Mouse (Mus musculus) ES-Bruce4 (cell line): ENCODE measurements at regions not wholly inside any gene's neighbourhood (a gene's known extent, or its start where the extent isn't known, plus 50 kb on each side); places are given as distances from the start of the nearest gene placed in this dataset.

Experiments used
- H3K27ac ChIP-seq: 2 replicates; pipeline ENCODE4 v1.5.1; 2012; ENCODE audit warnings: low read length, inconsistent platforms; ENCODE audit not compliant: insufficient read depth
- H3K27me3 ChIP-seq: 2 replicates; pipeline ENCODE4 v1.6.1; 2012; ENCODE audit warnings: mild to moderate bottlenecking, low read length, inconsistent platforms; ENCODE audit not compliant: control insufficient read depth, poor library complexity, insufficient read depth, severe bottlenecking
- H3K36me3 ChIP-seq: 2 replicates; pipeline ENCODE4 v1.6.1; 2012; ENCODE audit warnings: inconsistent platforms, mild to moderate bottlenecking, low read length, moderate library complexity; ENCODE audit not compliant: control insufficient read depth, poor library complexity, insufficient read depth, severe bottlenecking
- H3K4me1 ChIP-seq: one replicate; pipeline ENCODE4 v1.8.1; 2011; ENCODE audit warnings: low read length; ENCODE audit not compliant: control insufficient read depth, insufficient read depth
- H3K4me3 ChIP-seq: 2 replicates; pipeline ENCODE4 v1.5.1; 2011; ENCODE audit warnings: low read depth, mild to moderate bottlenecking, low read length
- H3K9ac ChIP-seq: 2 replicates; pipeline ENCODE4 v1.6.1; 2012; ENCODE audit warnings: low read depth, mild to moderate bottlenecking, inconsistent platforms; ENCODE audit not compliant: poor library complexity, severe bottlenecking
- H3K9me3 ChIP-seq: replicated peaks from 2 replicates; pipeline ENCODE4 v1.6.1; 2012; ENCODE audit warnings: mild to moderate bottlenecking, low read length, inconsistent platforms; ENCODE audit not compliant: control insufficient read depth, poor library complexity, insufficient read depth, severe bottlenecking
- CTCF ChIP-seq: IDR thresholded peaks from one replicate; pipeline ENCODE4 v1.8.1; 2011; ENCODE audit warnings: low read depth, low read length
- EP300 ChIP-seq: IDR thresholded peaks from 2 replicates; pipeline ENCODE4 v1.6.1; 2011; ENCODE audit warnings: low read depth, low read length; ENCODE audit not compliant: insufficient read depth
- POLR2A ChIP-seq: IDR thresholded peaks from one replicate; pipeline ENCODE4 v1.8.1; 2011; ENCODE audit warnings: low read length; ENCODE audit not compliant: insufficient read depth

DNA sequence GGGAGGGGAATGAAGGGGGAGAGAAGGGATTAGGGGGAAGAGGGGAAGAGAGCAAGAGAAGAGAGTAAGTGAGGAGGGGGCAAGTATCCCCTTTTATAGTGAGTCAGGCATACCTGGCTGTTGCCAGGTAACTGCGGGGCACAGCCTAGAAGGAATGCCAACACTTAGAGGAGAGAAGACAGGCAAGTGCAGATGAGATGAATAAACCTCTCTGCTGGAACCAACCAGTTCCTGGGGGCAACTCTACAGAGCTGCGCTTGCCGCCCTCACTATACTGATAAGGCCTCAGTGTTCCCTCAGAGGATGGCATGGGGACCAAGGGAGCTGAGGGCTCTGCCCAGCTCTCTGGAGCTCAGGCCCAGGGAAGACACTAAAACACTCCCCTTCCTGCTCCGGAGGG lies 192.2 kb downstream of the Opa1 start:
- Histone ChIP-seq H3K4me1 (peaks cover 13% of the 10 kb centered on the region), H3K36me3 (no peaks in the 10 kb centered on the region), H3K9me3 (no peaks in the 10 kb centered on the region), H3K27me3 (no peaks in the 10 kb centered on the region), H3K9ac (0 out of 2 replicates have a peak overlapping the region, but pooled peaks have one; percentile 43), H3K27ac (peak overlapping the region; percentile 59), H3K4me3 (no peak overlapping the region)
- no peak for TF ChIP-seq CTCF
- TF ChIP-seq POLR2A = no peak
- no peak for TF ChIP-seq EP300

DNA sequence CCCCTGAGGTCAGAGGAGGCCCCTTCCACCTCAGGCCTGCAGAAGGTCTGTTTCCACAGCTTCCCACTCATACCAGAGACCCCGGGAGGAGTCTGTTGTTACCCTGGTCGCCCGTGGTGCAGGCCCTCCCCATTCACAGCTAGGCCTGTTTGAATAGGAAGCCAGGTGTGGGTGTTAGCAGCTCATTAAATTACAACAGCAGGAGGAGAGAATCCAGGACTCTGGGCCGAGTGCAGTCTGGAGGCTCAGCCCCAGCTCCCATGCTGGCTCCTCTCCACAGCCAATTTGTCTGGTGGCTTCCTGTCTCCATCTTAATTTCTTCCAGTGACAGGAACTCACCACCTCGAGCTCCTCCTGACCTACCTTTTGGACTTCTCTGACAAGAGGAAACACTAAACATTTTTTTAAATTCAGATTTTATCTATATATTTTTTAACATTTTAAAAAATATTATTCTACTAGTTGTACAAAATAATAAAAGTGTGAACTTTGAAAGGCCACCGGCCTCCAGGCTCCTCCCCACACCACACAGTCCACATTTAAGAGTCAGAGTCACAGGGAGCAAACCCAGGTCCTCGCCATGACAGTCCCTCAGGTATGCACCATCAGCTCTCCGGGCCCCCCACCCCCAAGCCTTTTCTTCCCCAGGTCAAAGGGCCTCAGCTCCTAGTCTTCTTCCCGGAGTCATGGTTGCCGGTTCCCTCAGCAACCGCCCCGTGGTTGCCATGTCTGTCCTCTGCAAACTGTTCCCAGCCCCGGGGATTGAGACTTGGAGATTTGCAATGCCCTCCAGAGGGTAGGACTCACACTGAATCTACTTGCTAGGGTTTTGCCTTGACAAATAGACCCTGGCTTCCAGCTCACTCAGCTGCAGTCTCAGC lies 192.8 kb downstream of the Opa1 start:
- Histone ChIP-seq H3K4me3 (no peak overlapping the region), H3K27ac (peak overlapping the region; percentile 59), H3K4me1 (peaks cover 13% of the 10 kb centered on the region), H3K9me3 (no peaks in the 10 kb centered on the region), H3K27me3 (no peaks in the 10 kb centered on the region), H3K9ac (peak overlapping the region; percentile 43; the same call in 1 of the 2 replicates), H3K36me3 (no peaks in the 10 kb centered on the region)
- TF ChIP-seq EP300 = no peak
- no peak for TF ChIP-seq CTCF
- TF ChIP-seq POLR2A = no peak

DNA sequence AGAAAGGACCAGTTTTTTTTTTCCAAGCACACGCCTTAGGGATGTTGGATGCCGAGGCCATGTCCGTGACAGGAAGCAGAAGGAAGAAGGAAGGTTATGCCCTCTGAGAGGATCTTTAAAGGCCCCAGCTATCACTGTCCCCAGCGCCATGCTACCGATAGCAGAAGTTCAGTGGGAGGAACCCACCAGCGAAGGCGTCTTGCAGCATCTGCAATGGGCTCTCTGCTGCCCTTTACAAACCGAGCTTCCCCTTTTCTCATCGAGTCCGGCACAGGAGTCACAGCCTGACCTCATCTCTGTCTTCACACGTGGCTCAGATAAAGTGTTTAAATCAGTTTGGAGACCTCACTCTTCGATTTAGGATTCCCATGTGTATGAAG lies 193.5 kb downstream of the Opa1 start:
- Histone ChIP-seq H3K4me3 (peak overlapping the region; percentile 5; the same call in 1 of the 2 replicates), H3K27ac (no peak overlapping the region), H3K9ac (peak overlapping the region; percentile 9; the same call in 1 of the 2 replicates), H3K4me1 (peaks cover 13% of the 10 kb centered on the region), H3K27me3 (no peaks in the 10 kb centered on the region), H3K36me3 (no peaks in the 10 kb centered on the region), H3K9me3 (no peaks in the 10 kb centered on the region)
- no peak for TF ChIP-seq EP300
- no peak for TF ChIP-seq POLR2A
- TF ChIP-seq CTCF = no peak

DNA sequence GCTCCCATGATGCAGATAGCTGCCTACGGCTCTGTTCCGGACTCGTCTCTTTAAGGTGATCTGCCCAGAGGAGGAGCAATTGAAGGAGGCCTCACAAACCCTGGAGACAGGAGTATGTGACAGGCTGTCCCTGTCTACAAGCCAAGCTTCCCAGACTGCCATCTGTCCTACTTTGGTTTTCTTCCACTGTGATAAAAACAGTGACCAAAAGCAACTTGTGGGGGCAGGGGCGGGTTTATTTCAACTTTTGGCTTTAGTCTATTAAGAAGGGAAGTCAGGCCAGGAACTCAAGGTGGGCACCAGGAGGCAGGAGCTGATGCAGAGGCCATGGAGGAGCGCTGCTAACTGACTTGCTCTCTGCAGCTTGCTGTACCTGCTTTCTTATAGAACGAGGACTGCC lies 193.9 kb downstream of the Opa1 start:
- Histone ChIP-seq H3K27ac (no peak overlapping the region), H3K4me1 (peaks cover 13% of the 10 kb centered on the region), H3K9me3 (no peaks in the 10 kb centered on the region), H3K27me3 (no peaks in the 10 kb centered on the region), H3K36me3 (no peaks in the 10 kb centered on the region), H3K9ac (no peak overlapping the region), H3K4me3 (no peak overlapping the region)
- TF ChIP-seq POLR2A (no peak), CTCF (no peak), EP300 (no peak)

DNA sequence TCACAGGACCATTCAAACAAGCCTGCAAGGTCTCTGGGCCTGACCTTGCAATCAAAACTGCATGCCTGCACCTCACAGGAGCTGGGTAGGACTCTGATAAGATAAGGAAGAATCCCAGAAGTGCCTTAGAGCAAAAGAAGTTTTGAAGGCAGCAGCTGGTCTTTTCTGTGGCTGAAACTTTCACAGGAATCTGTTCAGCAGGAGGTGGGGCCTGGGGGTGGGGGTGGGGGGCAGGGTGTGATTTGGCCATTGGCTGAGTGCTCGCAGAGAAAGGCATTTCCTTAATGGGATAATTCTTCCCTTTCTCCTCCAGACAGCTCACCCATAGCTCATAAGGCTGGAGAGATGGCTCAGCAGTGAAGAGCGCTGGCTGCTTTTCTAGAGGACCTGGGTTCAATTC lies 195.8 kb downstream of the Opa1 start:
- no peak overlapping the region for H3K9ac ChIP-seq

DNA sequence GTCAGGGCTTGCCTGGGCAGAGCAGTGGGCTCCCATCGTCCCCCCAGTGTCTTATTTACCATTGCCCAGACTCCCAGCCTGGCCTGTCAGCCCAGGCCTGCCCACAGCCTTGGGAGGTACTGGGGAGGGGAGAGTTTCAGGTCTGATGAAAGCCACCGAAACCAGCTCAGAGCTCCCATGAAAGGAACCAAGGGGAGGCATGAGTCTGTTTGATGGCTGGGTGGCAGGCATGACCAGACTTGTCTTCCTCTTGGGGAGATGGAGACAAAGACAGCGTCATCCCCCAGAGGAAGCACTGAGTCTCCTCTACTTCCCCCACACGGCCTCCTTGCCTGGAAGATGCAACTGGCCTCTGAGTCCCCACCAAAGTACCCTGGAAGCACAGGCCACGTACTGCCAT lies 196.7 kb downstream of the Opa1 start:
- peaks cover 12% of the 10 kb centered on the region for H3K4me1 ChIP-seq
- TF ChIP-seq POLR2A (no peak), CTCF (no peak), EP300 (no peak)

More for the DNA sequence above, 195.8 kb downstream of the Opa1 start:
- peaks cover 15% of the 10 kb centered on the region for H3K4me1 ChIP-seq
- H3K9me3 ChIP-seq = no peaks in the 10 kb centered on the region
- H3K27ac ChIP-seq = peak overlapping the region; percentile 74
- TF ChIP-seq CTCF (no peak), POLR2A (no peak), EP300 (no peak)
- H3K27me3 ChIP-seq = no peaks in the 10 kb centered on the region
- no peaks in the 10 kb centered on the region for H3K36me3 ChIP-seq
- H3K4me3 ChIP-seq = no peak overlapping the region

More for the DNA sequence above, 196.7 kb downstream of the Opa1 start:
- no peaks in the 10 kb centered on the region for H3K27me3 ChIP-seq
- 0 out of 2 replicates have a peak overlapping the region, but pooled peaks have one; percentile 14 for H3K9ac ChIP-seq
- no peak overlapping the region for H3K4me3 ChIP-seq
- H3K36me3 ChIP-seq = no peaks in the 10 kb centered on the region
- H3K9me3 ChIP-seq = no peaks in the 10 kb centered on the region
- peak overlapping the region; percentile 32 for H3K27ac ChIP-seq
